Mouse (Mus musculus) hindbrain, embryonic 11.5 days (tissue): ENCODE data around the gene Fcer1g. TPM values are rescaled to one million over a fixed set of nuclear protein-coding genes. Genes with fewer than 3 reads are reported as not detected.

Source experiments
- ATAC-seq: fragments of 200-750 bp; cut with Nextera tagmentation; 2 replicates; pipeline ENCODE4 v1.8.0; 2017; ENCODE audit warnings: mild to moderate bottlenecking, moderate TSS enrichment, moderate library complexity; ENCODE audit not compliant: low FRiP score
- DNase-seq: peaks from one replicate; pipeline ENCODE4 v3.0.0-alpha.2; 2015; ENCODE audit warnings: low spot score
- H3K27ac ChIP-seq: fragments of 300-500 bp; sonication (generic); 2 replicates; pipeline ENCODE4 v1.5.1; 2014; ENCODE audit warnings: mild to moderate bottlenecking, low read depth, low read length
- H3K27me3 ChIP-seq: fragments of 300-500 bp; sonication (generic); 2 replicates; pipeline ENCODE4 v1.6.1; 2014; ENCODE audit warnings: mild to moderate bottlenecking, low read length, moderate library complexity, mixed read lengths; ENCODE audit not compliant: control insufficient read depth, insufficient read depth
- H3K36me3 ChIP-seq: fragments of 300-500 bp; sonication (generic); 2 replicates; pipeline ENCODE4 v1.6.1; 2014; ENCODE audit warnings: mild to moderate bottlenecking, low read length, moderate library complexity, mixed read lengths; ENCODE audit not compliant: control insufficient read depth, insufficient read depth
- H3K4me1 ChIP-seq: fragments of 300-500 bp; sonication (generic); replicated peaks from 2 replicates; pipeline ENCODE4 v1.6.1; 2014; ENCODE audit warnings: low read length, mixed read lengths; ENCODE audit not compliant: control insufficient read depth, insufficient read depth
- H3K4me2 ChIP-seq: fragments of 300-500 bp; sonication (generic); replicated peaks from 2 replicates; pipeline ENCODE4 v1.6.1; 2014; ENCODE audit warnings: mild to moderate bottlenecking, low read depth, low read length
- H3K4me3 ChIP-seq: fragments of 300-500 bp; sonication (generic); 2 replicates; pipeline ENCODE4 v1.5.1; 2014; ENCODE audit warnings: low read depth, low read length
- H3K9ac ChIP-seq: fragments of 300-500 bp; sonication (generic); 2 replicates; pipeline ENCODE4 v1.6.1; 2014; ENCODE audit warnings: low read depth, low read length
- H3K9me3 ChIP-seq: fragments of 300-500 bp; sonication (generic); 2 replicates; pipeline ENCODE4 v1.6.1; 2016; ENCODE audit warnings: low read length; ENCODE audit not compliant: control insufficient read depth
- WGBS: fragments of 180-500 bp; shearing (Covaris S2); extraction: QIAGEN DNeasy Blood & Tissue Kit; methylation state at CpG from one replicate; pipeline ENCODE4 v1.1.7; 2014; 5-methylcytosine and 5-hydroxymethylcytosine counted together
- polyA plus RNA-seq: library from polyadenylated mRNA; unstranded; fragments of >200 nt; fragmentation: Nextera tagmentation; extraction: Ambion mirVana; gene quantifications from 2 replicates; pipeline ENCODE4 v1.2.1, GENCODE M21; 2014

Gene Fcer1g
- polyA plus RNA-seq, 1 experiment from 2014 or later: 26.1 TPM

DNA sequence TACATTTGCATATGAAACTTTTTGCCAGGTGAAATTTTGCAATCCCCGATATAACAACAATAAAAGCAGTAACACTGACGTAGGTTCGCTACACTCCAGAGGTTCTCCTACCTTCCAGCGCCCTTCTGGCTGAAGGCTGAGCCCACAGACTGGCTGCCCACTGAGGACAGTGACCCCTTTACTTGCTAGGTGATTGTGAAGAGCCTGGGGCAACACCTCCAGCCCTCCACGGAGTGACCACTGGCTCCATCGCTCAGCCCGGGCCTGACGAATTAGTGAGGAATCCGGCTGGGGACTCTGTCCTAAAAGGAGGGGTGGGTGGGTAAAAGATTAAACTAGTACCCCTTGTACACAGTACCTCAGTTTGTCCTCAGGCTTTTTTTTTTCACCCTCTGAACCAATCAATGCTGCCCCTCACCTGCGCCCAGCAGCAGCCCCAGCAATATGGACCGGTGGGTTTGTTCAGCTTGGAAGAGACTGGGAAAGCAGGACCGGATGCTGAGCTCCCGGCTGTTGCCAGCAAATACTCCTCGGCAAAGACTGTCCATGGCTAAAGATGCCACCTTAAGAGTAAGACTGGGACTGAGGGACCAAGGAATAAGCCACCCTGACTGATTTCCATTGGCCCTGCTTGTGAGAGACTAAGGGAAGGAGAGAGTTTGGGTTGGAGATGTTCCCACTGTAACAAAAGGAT lies 45.0 kb upstream of the Fcer1g start:
- Histone ChIP-seq H3K27ac (no peak overlapping the region), H3K36me3 (peaks cover 9% of the 10 kb centered on the region), H3K4me1 (peaks cover 7% of the 10 kb centered on the region), H3K9me3 (no peaks in the 10 kb centered on the region), H3K4me3 (no peak overlapping the region), H3K4me2 (no peak overlapping the region), H3K9ac (no peak overlapping the region), H3K27me3 (no peaks in the 10 kb centered on the region)
- 86% methylated on average over 14 of the region's 14 CpGs for WGBS
- DNase-seq (no peak), ATAC-seq (no peak)

DNA sequence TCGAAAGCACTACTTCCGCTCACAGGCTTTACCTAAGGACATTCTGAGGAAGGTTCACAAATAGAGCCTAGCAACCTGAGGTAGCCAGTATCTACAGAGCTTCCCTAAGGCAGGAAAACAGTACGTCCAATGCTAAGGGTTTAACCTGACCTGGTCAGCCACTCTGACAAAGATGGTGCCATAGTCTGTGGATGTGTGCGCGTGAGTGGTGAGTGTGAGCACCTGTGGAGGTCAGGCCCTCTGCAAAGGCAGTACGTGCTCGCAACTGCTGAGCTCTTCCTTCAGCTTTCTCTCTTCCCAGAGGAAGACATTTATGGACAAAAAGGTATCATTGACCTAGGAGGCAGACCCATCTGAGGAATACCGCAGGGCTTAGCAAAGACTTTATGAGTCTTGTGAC lies 44.3 kb upstream of the Fcer1g start:
- ATAC-seq (no peak), DNase-seq (no peak)
- no peaks in the 10 kb centered on the region for H3K27me3 ChIP-seq
- H3K4me2 ChIP-seq: no peak overlapping the region
- H3K4me3 ChIP-seq: no peak overlapping the region
- no peak overlapping the region for H3K9ac ChIP-seq
- no peaks in the 10 kb centered on the region for H3K9me3 ChIP-seq
- H3K36me3 ChIP-seq: peaks cover 12% of the 10 kb centered on the region
- peaks cover 7% of the 10 kb centered on the region for H3K4me1 ChIP-seq
- H3K27ac ChIP-seq: no peak overlapping the region
- 91% methylated on average over 8 of the region's 8 CpGs for WGBS

- Histone ChIP-seq H3K27me3 (no peaks in the 10 kb centered on the region), H3K36me3 (peaks cover 12% of the 10 kb centered on the region), H3K4me1 (peaks cover 7% of the 10 kb centered on the region), H3K27ac (no peak overlapping the region), H3K4me2 (no peak overlapping the region), H3K9ac (no peak overlapping the region), H3K9me3 (no peaks in the 10 kb centered on the region), H3K4me3 (no peak overlapping the region)
- WGBS: 85% methylated on average over 10 of the region's 10 CpGs
- ATAC-seq: no peak
- no peak for DNase-seq
Observed at GRCm38 (mm10) chr1:171277736-171278135, 43.6 kb upstream of the Fcer1g start.

DNA sequence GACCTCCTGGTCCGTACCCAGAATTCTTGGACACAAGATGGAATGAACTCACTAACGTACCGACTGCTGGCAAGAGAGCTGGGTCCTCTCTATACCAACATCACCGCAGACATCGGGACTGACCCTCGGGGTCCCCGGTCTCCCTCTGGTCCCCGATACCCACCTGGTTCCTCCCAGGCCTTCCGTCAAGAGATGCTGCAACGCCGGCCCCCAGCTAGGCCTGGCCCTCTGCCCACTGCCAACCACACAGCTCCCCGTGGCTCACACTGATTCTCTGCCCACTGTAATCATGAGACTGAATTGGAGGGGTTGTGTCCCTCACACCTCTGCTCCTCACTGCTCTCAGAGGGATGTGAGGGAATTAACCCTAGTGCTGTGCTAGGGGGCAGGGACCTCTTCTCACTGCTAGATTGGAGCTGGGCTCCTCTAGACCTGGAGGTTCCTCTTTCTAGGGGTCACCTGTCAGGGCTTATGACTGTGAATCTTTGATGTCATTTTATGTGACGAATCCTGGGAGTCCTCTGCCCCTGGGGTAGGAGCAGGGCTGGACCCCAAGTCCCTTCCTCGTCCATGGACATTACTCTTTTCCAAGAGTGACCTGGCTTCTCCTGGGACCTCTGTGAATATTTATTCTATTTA lies 42.1 kb upstream of the Fcer1g start:
- peaks cover 7% of the 10 kb centered on the region for H3K4me1 ChIP-seq
- no peak for DNase-seq
- H3K9me3 ChIP-seq: no peaks in the 10 kb centered on the region
- H3K36me3 ChIP-seq: peaks cover 12% of the 10 kb centered on the region
- no peak overlapping the region for H3K4me3 ChIP-seq
- WGBS: 93% methylated on average over 14 of the region's 14 CpGs
- ATAC-seq: no peak
- H3K27ac ChIP-seq: no peak overlapping the region
- no peak overlapping the region for H3K4me2 ChIP-seq
- H3K27me3 ChIP-seq: no peaks in the 10 kb centered on the region
- H3K9ac ChIP-seq: no peak overlapping the region

DNA sequence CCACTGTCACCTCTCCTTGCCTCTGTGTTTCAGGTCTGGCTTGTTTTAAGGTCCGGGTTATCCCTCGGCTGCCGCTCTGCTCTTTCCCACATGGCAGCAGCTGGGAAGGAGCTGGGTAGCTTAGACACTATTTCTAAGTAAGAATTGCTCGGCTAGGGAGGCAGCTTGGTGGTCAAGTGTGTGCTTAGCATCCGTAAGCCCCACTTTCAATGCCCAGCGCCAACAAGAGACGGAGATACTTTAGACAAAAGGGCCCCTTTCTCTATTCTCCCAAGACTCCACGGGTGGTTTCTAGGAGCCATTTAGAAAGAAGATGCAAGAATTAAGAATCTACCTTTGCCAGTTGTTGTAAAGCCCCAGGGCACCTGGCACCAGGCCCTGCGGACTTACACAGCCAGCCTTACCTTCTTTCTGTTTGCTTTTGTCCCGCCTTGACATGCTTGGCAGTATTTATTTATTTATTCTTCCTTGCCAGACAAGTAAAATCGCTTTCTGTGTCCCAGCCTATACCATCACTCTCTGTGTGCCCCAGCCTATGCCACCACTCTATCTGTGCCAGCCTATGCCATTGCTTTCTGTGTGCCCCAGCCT lies 41.1 kb upstream of the Fcer1g start:
- Histone ChIP-seq H3K4me2 (no peak overlapping the region), H3K9me3 (no peaks in the 10 kb centered on the region), H3K27ac (no peak overlapping the region), H3K4me1 (peaks cover 6% of the 10 kb centered on the region), H3K27me3 (no peaks in the 10 kb centered on the region), H3K9ac (no peak overlapping the region), H3K4me3 (no peak overlapping the region), H3K36me3 (peaks cover 12% of the 10 kb centered on the region)
- DNase-seq (no peak), ATAC-seq (no peak)
- WGBS: 86% methylated on average over 11 of the region's 11 CpGs

GRCm38 (mm10) chr1:171274171-171274570 lies 40.0 kb upstream of the Fcer1g start:
- H3K36me3 ChIP-seq: peaks cover 12% of the 10 kb centered on the region
- WGBS: 93% methylated on average over 12 of the region's 12 CpGs
- ATAC-seq (no peak), DNase-seq (no peak)
- no peaks in the 10 kb centered on the region for H3K9me3 ChIP-seq
- no peak overlapping the region for H3K4me3 ChIP-seq
- H3K4me2 ChIP-seq: no peak overlapping the region
- H3K9ac ChIP-seq: no peak overlapping the region
- no peaks in the 10 kb centered on the region; the same call in 1 of the 2 replicates for H3K4me1 ChIP-seq
- no peak overlapping the region for H3K27ac ChIP-seq
- H3K27me3 ChIP-seq: no peaks in the 10 kb centered on the region

DNA sequence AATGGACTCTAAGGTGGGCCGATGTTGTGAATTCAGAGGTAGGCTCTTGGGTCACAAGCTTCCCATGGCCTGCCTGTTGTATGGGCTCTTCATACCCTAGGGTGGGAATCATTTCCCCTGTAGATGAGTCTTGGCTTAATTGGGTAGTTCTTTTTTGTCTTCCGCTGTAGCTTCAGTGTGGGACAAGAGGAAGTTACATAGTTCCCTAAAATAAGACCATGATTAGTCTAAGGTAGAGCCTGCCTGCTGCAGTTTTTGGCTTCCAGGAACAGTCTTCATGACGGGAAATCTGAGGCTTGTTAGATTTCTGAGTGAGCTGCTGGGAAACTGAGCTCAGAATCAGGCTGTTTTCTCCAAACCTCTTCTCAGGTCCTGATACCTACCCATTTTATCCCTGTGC lies 37.9 kb upstream of the Fcer1g start:
- DNase-seq: no peak
- no peak overlapping the region for H3K27ac ChIP-seq
- ATAC-seq: no peak
- no peaks in the 10 kb centered on the region for H3K27me3 ChIP-seq
- H3K9me3 ChIP-seq: no peaks in the 10 kb centered on the region
- no peaks in the 10 kb centered on the region; the same call in 1 of the 2 replicates for H3K4me1 ChIP-seq
- 92% methylated on average over 3 of the region's 3 CpGs for WGBS
- H3K4me2 ChIP-seq: no peak overlapping the region
- H3K9ac ChIP-seq: no peak overlapping the region
- peaks cover 5% of the 10 kb centered on the region; the same call in 1 of the 2 replicates for H3K36me3 ChIP-seq
- H3K4me3 ChIP-seq: no peak overlapping the region

GRCm38 (mm10) chr1:171271622-171272021 lies 37.5 kb upstream of the Fcer1g start:
- Histone ChIP-seq H3K4me1 (no peaks in the 10 kb centered on the region; the same call in 1 of the 2 replicates), H3K9ac (no peak overlapping the region), H3K4me3 (no peak overlapping the region), H3K27ac (no peak overlapping the region), H3K36me3 (peaks cover 5% of the 10 kb centered on the region; the same call in 1 of the 2 replicates), H3K27me3 (no peaks in the 10 kb centered on the region), H3K4me2 (no peak overlapping the region), H3K9me3 (no peaks in the 10 kb centered on the region)
- no peak for DNase-seq
- ATAC-seq: no peak
- 68% methylated on average over 10 of the region's 10 CpGs for WGBS
